Mouse (Mus musculus) C2C12 (cell line): ENCODE data around the gene Kif3b. TPM values are rescaled to one million over a fixed set of nuclear protein-coding genes. Genes with fewer than 3 reads are reported as not detected.
"Not testable (repeated sequence)": the region's sequence is repeated elsewhere in the genome, so short reads cannot be mapped to it uniquely, and the experiment has no call there.

Source experiments
- H3K27me3 ChIP-seq: one replicate; pipeline ENCODE4 v1.6.1; 2011; ENCODE audit not compliant: control insufficient read depth, insufficient read depth, insufficient read length
- H3K36me3 ChIP-seq: one replicate; pipeline ENCODE4 v1.6.1; 2011; ENCODE audit not compliant: control insufficient read depth, insufficient read depth
- H3K4me3 ChIP-seq: one replicate; pipeline ENCODE4 v1.5.1; 2011; ENCODE audit warnings: mild to moderate bottlenecking, control low read depth; ENCODE audit not compliant: poor library complexity, insufficient read depth, severe bottlenecking
- H3K79me2 ChIP-seq: one replicate; pipeline ENCODE4 v1.6.1; 2011; ENCODE audit not compliant: control insufficient read depth, insufficient read depth
- H3K79me3 ChIP-seq: one replicate; pipeline ENCODE4 v1.6.1; 2011; ENCODE audit warnings: low read depth, control low read depth
- H3ac ChIP-seq: one replicate; pipeline ENCODE3; 2011; ENCODE audit warnings: low read depth; ENCODE audit not compliant: control insufficient read depth, insufficient read length
- CEBPB ChIP-seq: IDR thresholded peaks from one replicate; pipeline ENCODE4 v1.6.1; 2011; ENCODE audit warnings: low read depth, mild to moderate bottlenecking, control low read depth, moderate library complexity
- CTCF ChIP-seq: IDR thresholded peaks from one replicate; pipeline ENCODE4 v1.5.1; 2011; ENCODE audit not compliant: control insufficient read depth, insufficient read depth, insufficient read length
- FOSL1 ChIP-seq: IDR thresholded peaks from one replicate; pipeline ENCODE4 v1.8.0; 2011; ENCODE audit warnings: mild to moderate bottlenecking, low read length; ENCODE audit not compliant: poor library complexity, insufficient read depth, severe bottlenecking
- MAX ChIP-seq: IDR thresholded peaks from one replicate; pipeline ENCODE4 v1.6.1; 2011; ENCODE audit warnings: mild to moderate bottlenecking, control low read depth
- MYOD1 ChIP-seq: IDR thresholded peaks from one replicate; pipeline ENCODE4 v1.6.1; 2011; ENCODE audit warnings: low read depth; ENCODE audit not compliant: control insufficient read depth, insufficient read length
- MYOG ChIP-seq: IDR thresholded peaks from one replicate; pipeline ENCODE4 v1.6.1; 2011; ENCODE audit not compliant: control insufficient read depth, insufficient read length; ENCODE audit errors: extremely low read depth
- USF1 ChIP-seq: IDR thresholded peaks from one replicate; pipeline ENCODE4 v1.6.1; 2011; ENCODE audit warnings: low read depth, mild to moderate bottlenecking, control low read depth, moderate library complexity
- polyA plus RNA-seq: library from polyadenylated mRNA; unstranded; fragments of >200 nt; fragmentation: generic; extraction: Trizol; gene quantifications from one replicate; pipeline ENCODE4 v1.2.1, GENCODE M21; 2012; ENCODE audit warnings: missing spikeins

Gene Kif3b
- polyA plus RNA-seq, 1 experiment = 8.6 TPM

- TF ChIP-seq MYOG (no peak), MYOD1 (no peak), CTCF (no peak), CEBPB (no peak), USF1 (no peak), FOSL1 (no peak), MAX (no peak)
- no peak overlapping the region for H3K4me3 ChIP-seq
- no peaks in the 10 kb centered on the region for H3K79me2 ChIP-seq
- no peak overlapping the region for H3ac ChIP-seq
- H3K27me3 ChIP-seq = no peaks in the 10 kb centered on the region
- H3K79me3 ChIP-seq = no peaks in the 10 kb centered on the region
- H3K36me3 ChIP-seq = peaks cover 13% of the 10 kb centered on the region
These were observed 31.1 kb upstream of the Kif3b start for GRCm38 (mm10) chr2:153259864-153260674.

- H3K79me3 ChIP-seq = no peaks in the 10 kb centered on the region
- TF ChIP-seq USF1 (no peak), MAX (no peak), CTCF (no peak), FOSL1 (no peak), CEBPB (no peak), MYOD1 (no peak), MYOG (no peak)
- H3K27me3 ChIP-seq = no peaks in the 10 kb centered on the region
- peaks cover 22% of the 10 kb centered on the region for H3K36me3 ChIP-seq
- no peaks in the 10 kb centered on the region for H3K79me2 ChIP-seq
- no peak overlapping the region for H3K4me3 ChIP-seq
- no peak overlapping the region for H3ac ChIP-seq
These were observed 28.2 kb upstream of the Kif3b start for GRCm38 (mm10) chr2:153263053-153263452.

- no peak for TF ChIP-seq MYOG
- TF ChIP-seq MYOD1 = no peak
- TF ChIP-seq CEBPB = no peak
- no peak for TF ChIP-seq FOSL1
- no peak for TF ChIP-seq MAX
- no peak for TF ChIP-seq CTCF
- no peak for TF ChIP-seq USF1
- no peaks in the 10 kb centered on the region for H3K79me2 ChIP-seq
- peaks cover 15% of the 10 kb centered on the region for H3K36me3 ChIP-seq
- H3K27me3 ChIP-seq = no peaks in the 10 kb centered on the region
- H3ac ChIP-seq = no peak overlapping the region
- no peak overlapping the region for H3K4me3 ChIP-seq
- no peaks in the 10 kb centered on the region for H3K79me3 ChIP-seq
These were observed 23.9 kb upstream of the Kif3b start for GRCm38 (mm10) chr2:153267331-153267730.

GRCm38 (mm10) chr2:153270231-153270915 is 20.8 kb upstream of the Kif3b start:
- not testable (repeated sequence) for H3K79me2 ChIP-seq, H3K79me3 ChIP-seq, H3K36me3 ChIP-seq, H3K4me3 ChIP-seq, H3K27me3 ChIP-seq, H3ac ChIP-seq

- not testable (repeated sequence) for H3ac ChIP-seq, H3K4me3 ChIP-seq, H3K36me3 ChIP-seq, H3K27me3 ChIP-seq, H3K79me2 ChIP-seq, H3K79me3 ChIP-seq
These were observed 16.9 kb upstream of the Kif3b start for GRCm38 (mm10) chr2:153274200-153274918.

GRCm38 (mm10) chr2:153274919-153275247 is 16.3 kb upstream of the Kif3b start:
- no peaks in the 10 kb centered on the region for H3K27me3 ChIP-seq
- H3K79me2 ChIP-seq = no peaks in the 10 kb centered on the region
- TF ChIP-seq MAX (no peak), CEBPB (no peak), MYOG (no peak), FOSL1 (no peak), MYOD1 (no peak), USF1 (no peak), CTCF (no peak)
- no peak overlapping the region for H3ac ChIP-seq
- H3K4me3 ChIP-seq = no peak overlapping the region
- no peaks in the 10 kb centered on the region for H3K79me3 ChIP-seq
- H3K36me3 ChIP-seq = no peaks in the 10 kb centered on the region

- not testable (repeated sequence) for H3K27me3 ChIP-seq, H3K79me2 ChIP-seq, H3K4me3 ChIP-seq, H3K36me3 ChIP-seq, H3ac ChIP-seq, H3K79me3 ChIP-seq
These were observed 15.6 kb upstream of the Kif3b start for GRCm38 (mm10) chr2:153275577-153275976.
